Mouse (Mus musculus): ENCODE measurements around the gene Skap2. TPM values are rescaled to one million over a fixed set of nuclear protein-coding genes. Genes with fewer than 3 reads are reported as not detected.

Skap2 gene
- polyA plus RNA-seq, 1 experiment = 22.2 TPM

- Histone ChIP-seq H3K4me1 (ENCODE audit: control insufficient read depth, insufficient read depth, low read length) (no peaks in the 10 kb centered on the region), H3K4me3 (ENCODE audit: insufficient read depth, low read depth, low read length) (no peak overlapping the region), H3K36me3 (ENCODE audit: control insufficient read depth, insufficient read depth, low read length) (no peaks in the 10 kb centered on the region), H3K27me3 (replicated peaks; ENCODE audit: control insufficient read depth, insufficient read depth, low read length) (no peaks in the 10 kb centered on the region), H3K27ac (ENCODE audit: insufficient read depth, low read depth, low read length) (no peak overlapping the region)
- no peak for TF ChIP-seq POLR2A (IDR thresholded peaks at IDR 0.05; ENCODE audit: low read depth, low read length)
- TF ChIP-seq CTCF (conservative IDR thresholded peaks at IDR 0.05; ENCODE audit: insufficient read depth, insufficient read length, low read depth, low read length) = peak; percentile 57
- no peak for DNase-seq
- 92% methylated on average over 4 of the region's 4 CpGs for WGBS
Measured at GRCm38 (mm10) chr6:52036077-52036476, 23.7 kb upstream of the Skap2 start.

GRCm38 (mm10) chr6:52031181-52031580 is 18.8 kb upstream of the Skap2 start:
- WGBS = 48% methylated on average over 7 of the region's 7 CpGs
- H3K4me1 ChIP-seq (ENCODE audit: control insufficient read depth, insufficient read depth, low read length) = no peaks in the 10 kb centered on the region
- H3K36me3 ChIP-seq (ENCODE audit: control insufficient read depth, insufficient read depth, low read length) = no peaks in the 10 kb centered on the region
- no peak for DNase-seq
- no peak overlapping the region for H3K4me3 ChIP-seq (ENCODE audit: insufficient read depth, low read depth, low read length)
- no peaks in the 10 kb centered on the region for H3K27me3 ChIP-seq (replicated peaks; ENCODE audit: control insufficient read depth, insufficient read depth, low read length)
- no peak for TF ChIP-seq POLR2A (IDR thresholded peaks at IDR 0.05; ENCODE audit: low read depth, low read length)
- TF ChIP-seq CTCF (conservative IDR thresholded peaks at IDR 0.05; ENCODE audit: insufficient read depth, insufficient read length, low read depth, low read length) = no peak
- no peak overlapping the region for H3K27ac ChIP-seq (ENCODE audit: insufficient read depth, low read depth, low read length)

- Histone ChIP-seq H3K4me3 (ENCODE audit: insufficient read depth, low read depth, low read length) (no peak overlapping the region), H3K27me3 (replicated peaks; ENCODE audit: control insufficient read depth, insufficient read depth, low read length) (no peaks in the 10 kb centered on the region), H3K4me1 (ENCODE audit: control insufficient read depth, insufficient read depth, low read length) (no peaks in the 10 kb centered on the region), H3K27ac (ENCODE audit: insufficient read depth, low read depth, low read length) (no peak overlapping the region), H3K36me3 (ENCODE audit: control insufficient read depth, insufficient read depth, low read length) (no peaks in the 10 kb centered on the region)
- DNase-seq = no peak
- TF ChIP-seq CTCF (conservative IDR thresholded peaks at IDR 0.05; ENCODE audit: insufficient read depth, insufficient read length, low read depth, low read length) = no peak
- no peak for TF ChIP-seq POLR2A (IDR thresholded peaks at IDR 0.05; ENCODE audit: low read depth, low read length)
- 98% methylated on average over 7 of the region's 7 CpGs for WGBS
Measured at GRCm38 (mm10) chr6:52028131-52028530, 15.8 kb upstream of the Skap2 start.

GRCm38 (mm10) chr6:52027181-52027580 is 14.8 kb upstream of the Skap2 start:
- Histone ChIP-seq H3K4me1 (ENCODE audit: control insufficient read depth, insufficient read depth, low read length) (no peaks in the 10 kb centered on the region), H3K27ac (ENCODE audit: insufficient read depth, low read depth, low read length) (no peak overlapping the region), H3K36me3 (ENCODE audit: control insufficient read depth, insufficient read depth, low read length) (no peaks in the 10 kb centered on the region), H3K4me3 (ENCODE audit: insufficient read depth, low read depth, low read length) (no peak overlapping the region), H3K27me3 (replicated peaks; ENCODE audit: control insufficient read depth, insufficient read depth, low read length) (no peaks in the 10 kb centered on the region)
- no peak for DNase-seq
- 87% methylated on average over 4 of the region's 4 CpGs for WGBS
- TF ChIP-seq POLR2A (IDR thresholded peaks at IDR 0.05; ENCODE audit: low read depth, low read length) (no peak), CTCF (conservative IDR thresholded peaks at IDR 0.05; ENCODE audit: insufficient read depth, insufficient read length, low read depth, low read length) (no peak)

- DNase-seq = no peak
- Histone ChIP-seq H3K27ac (ENCODE audit: insufficient read depth, low read depth, low read length) (no peak overlapping the region), H3K36me3 (ENCODE audit: control insufficient read depth, insufficient read depth, low read length) (no peaks in the 10 kb centered on the region), H3K27me3 (replicated peaks; ENCODE audit: control insufficient read depth, insufficient read depth, low read length) (no peaks in the 10 kb centered on the region), H3K4me3 (ENCODE audit: insufficient read depth, low read depth, low read length) (no peak overlapping the region), H3K4me1 (ENCODE audit: control insufficient read depth, insufficient read depth, low read length) (no peaks in the 10 kb centered on the region)
- 93% methylated on average over 11 of the region's 11 CpGs for WGBS
- TF ChIP-seq CTCF (conservative IDR thresholded peaks at IDR 0.05; ENCODE audit: insufficient read depth, insufficient read length, low read depth, low read length) (no peak), POLR2A (IDR thresholded peaks at IDR 0.05; ENCODE audit: low read depth, low read length) (no peak)
Measured at GRCm38 (mm10) chr6:52026281-52026680, 13.9 kb upstream of the Skap2 start.

GRCm38 (mm10) chr6:52024730-52025129 is 12.4 kb upstream of the Skap2 start:
- TF ChIP-seq CTCF (conservative IDR thresholded peaks at IDR 0.05; ENCODE audit: insufficient read depth, insufficient read length, low read depth, low read length) (no peak), POLR2A (IDR thresholded peaks at IDR 0.05; ENCODE audit: low read depth, low read length) (no peak)
- no peaks in the 10 kb centered on the region for H3K4me1 ChIP-seq (ENCODE audit: control insufficient read depth, insufficient read depth, low read length)
- DNase-seq = no peak
- WGBS = 67% methylated on average over 5 of the region's 5 CpGs
- no peak overlapping the region for H3K4me3 ChIP-seq (ENCODE audit: insufficient read depth, low read depth, low read length)
- no peaks in the 10 kb centered on the region for H3K27me3 ChIP-seq (replicated peaks; ENCODE audit: control insufficient read depth, insufficient read depth, low read length)
- H3K36me3 ChIP-seq (ENCODE audit: control insufficient read depth, insufficient read depth, low read length) = no peaks in the 10 kb centered on the region
- H3K27ac ChIP-seq (ENCODE audit: insufficient read depth, low read depth, low read length) = no peak overlapping the region

GRCm38 (mm10) chr6:52022363-52022762 is 10.0 kb upstream of the Skap2 start:
- Histone ChIP-seq H3K27ac (ENCODE audit: insufficient read depth, low read depth, low read length) (no peak overlapping the region), H3K36me3 (ENCODE audit: control insufficient read depth, insufficient read depth, low read length) (no peaks in the 10 kb centered on the region), H3K4me1 (ENCODE audit: control insufficient read depth, insufficient read depth, low read length) (no peaks in the 10 kb centered on the region), H3K4me3 (ENCODE audit: insufficient read depth, low read depth, low read length) (no peak overlapping the region), H3K27me3 (replicated peaks; ENCODE audit: control insufficient read depth, insufficient read depth, low read length) (no peaks in the 10 kb centered on the region)
- DNase-seq = no peak
- TF ChIP-seq POLR2A (IDR thresholded peaks at IDR 0.05; ENCODE audit: low read depth, low read length) (no peak), CTCF (conservative IDR thresholded peaks at IDR 0.05; ENCODE audit: insufficient read depth, insufficient read length, low read depth, low read length) (no peak)
- WGBS = 56% methylated on average over 3 of the region's 5 CpGs

- H3K27ac ChIP-seq (ENCODE audit: insufficient read depth, low read depth, low read length) = no peak overlapping the region
- no peaks in the 10 kb centered on the region for H3K36me3 ChIP-seq (ENCODE audit: control insufficient read depth, insufficient read depth, low read length)
- WGBS = 82% methylated on average over 5 of the region's 5 CpGs
- H3K4me3 ChIP-seq (ENCODE audit: insufficient read depth, low read depth, low read length) = no peak overlapping the region
- TF ChIP-seq CTCF (conservative IDR thresholded peaks at IDR 0.05; ENCODE audit: insufficient read depth, insufficient read length, low read depth, low read length) = no peak
- TF ChIP-seq POLR2A (IDR thresholded peaks at IDR 0.05; ENCODE audit: low read depth, low read length) = no peak
- DNase-seq = no peak
- H3K27me3 ChIP-seq (replicated peaks; ENCODE audit: control insufficient read depth, insufficient read depth, low read length) = no peaks in the 10 kb centered on the region
- H3K4me1 ChIP-seq (ENCODE audit: control insufficient read depth, insufficient read depth, low read length) = no peaks in the 10 kb centered on the region
Measured at GRCm38 (mm10) chr6:52020276-52020675, 7.9 kb upstream of the Skap2 start.
